Mouse (Mus musculus) cerebellum, postnatal 25 days (tissue): ENCODE data around the gene Magi1.

Experiments used
- DNase-seq, 2 experiments: peaks; one replicate each; pipeline ENCODE4 v3.0.0; 2021; ENCODE audit warnings: mixed read lengths in 2 of 2

The Magi1 gene

GRCm38 (mm10) chr6:93946612-93947011, 337.1 kb downstream of the Magi1 start:
- no peak for DNase-seq

- no peak for DNase-seq
These were observed 347.4 kb downstream of the Magi1 start for GRCm38 (mm10) chr6:93936359-93936758.

- no peak for DNase-seq
These were observed 347.9 kb downstream of the Magi1 start for GRCm38 (mm10) chr6:93935793-93936192.

- no peak for DNase-seq
These were observed 349.0 kb downstream of the Magi1 start for GRCm38 (mm10) chr6:93934700-93935099.

GRCm38 (mm10) chr6:93924568-93924967, 359.1 kb downstream of the Magi1 start:
- no peak for DNase-seq

GRCm38 (mm10) chr6:93923972-93924371, 359.7 kb downstream of the Magi1 start:
- DNase-seq = no peak

- DNase-seq = no peak
These were observed 360.4 kb downstream of the Magi1 start for GRCm38 (mm10) chr6:93923351-93923750.

GRCm38 (mm10) chr6:93922931-93923330, 360.8 kb downstream of the Magi1 start:
- no peak for DNase-seq

- DNase-seq = peak in 1 of 2 experiments; percentile 65
These were observed 370.4 kb downstream of the Magi1 start for GRCm38 (mm10) chr6:93913226-93913861.

GRCm38 (mm10) chr6:93912582-93913225, 371.0 kb downstream of the Magi1 start:
- peak; percentile 79 to 83 for DNase-seq

- peak; percentile 13 to 17 for DNase-seq
These were observed 371.6 kb downstream of the Magi1 start for GRCm38 (mm10) chr6:93912003-93912581.

- no peak for DNase-seq
These were observed 372.3 kb downstream of the Magi1 start for GRCm38 (mm10) chr6:93911420-93911819.

- DNase-seq = no peak
These were observed 373.7 kb downstream of the Magi1 start for GRCm38 (mm10) chr6:93909976-93910375.

GRCm38 (mm10) chr6:93904987-93905386, 378.7 kb downstream of the Magi1 start:
- no peak for DNase-seq

GRCm38 (mm10) chr6:93902239-93902638, 381.5 kb downstream of the Magi1 start:
- no peak for DNase-seq

GRCm38 (mm10) chr6:93901408-93901807, 382.3 kb downstream of the Magi1 start:
- no peak for DNase-seq

- no peak for DNase-seq
These were observed 386.2 kb downstream of the Magi1 start for GRCm38 (mm10) chr6:93897512-93897911.

- DNase-seq = no peak
These were observed 388.0 kb downstream of the Magi1 start for GRCm38 (mm10) chr6:93895721-93896120.

- no peak for DNase-seq
These were observed 389.8 kb downstream of the Magi1 start for GRCm38 (mm10) chr6:93893956-93894355.

- DNase-seq = no peak
These were observed 390.8 kb downstream of the Magi1 start for GRCm38 (mm10) chr6:93892922-93893321.

- peak in 1 of 2 experiments; percentile 29 for DNase-seq
These were observed 393.7 kb downstream of the Magi1 start for GRCm38 (mm10) chr6:93890011-93890410.

GRCm38 (mm10) chr6:93877337-93877736, 406.4 kb downstream of the Magi1 start:
- DNase-seq = no peak

GRCm38 (mm10) chr6:93874936-93875335, 408.8 kb downstream of the Magi1 start:
- DNase-seq = no peak

GRCm38 (mm10) chr6:93874376-93874775, 409.3 kb downstream of the Magi1 start:
- no peak for DNase-seq
